Mouse (Mus musculus) CD4-positive naive resting alpha-beta T cell, adult 57 days (primary cell): ENCODE data around the gene Mrpl49. TPM values are rescaled to one million over a fixed set of nuclear protein-coding genes. Genes with fewer than 3 reads are reported as not detected.

Experiments used
- total RNA-seq: library from RNA; stranded (reverse); gene quantifications from one replicate; pipeline ENCODE4 v1.2.4, GENCODE M21; 2023

Gene Mrpl49
- 21.1 TPM for total RNA-seq

GRCm38 (mm10) chr19:6057313-6058096, at the start of gene Mrpl49, which contains the start of gene Fau:
Mrpl49 (minus strand) TSS chr19:6057785.
Fau (plus strand) TSS chr19:6057844.

GRCm38 (mm10) chr19:6105586-6105985, 48.0 kb upstream of the Mrpl49 start, which contains the start of gene Naaladl1:
Naaladl1 (plus strand) TSS chr19:6105782.

DNA sequence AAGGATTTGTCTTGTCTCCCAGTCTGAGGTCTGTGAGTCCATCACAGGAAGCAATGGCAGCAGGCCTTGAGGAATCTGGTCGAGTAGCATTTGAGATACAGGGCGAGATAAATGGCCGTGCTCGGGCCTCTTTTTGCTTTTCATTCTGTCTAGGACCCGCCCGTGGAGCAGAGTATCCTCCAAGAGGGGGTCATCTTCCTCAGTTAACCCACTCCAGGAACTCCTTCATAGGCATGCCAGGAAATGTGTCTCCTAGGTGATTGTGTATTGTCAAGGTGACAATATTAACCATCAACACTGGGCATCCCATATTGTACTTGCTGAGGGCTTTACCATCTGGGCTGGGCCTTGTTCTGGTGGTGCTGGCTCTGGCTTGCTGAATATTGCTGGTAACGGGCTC, 36.5 kb upstream of the Mrpl49 start, which contains the start of gene AC131692.1:
Gene AC131692.1, plus strand, starts transcription at position 301 of the 400 bp plus-strand sequence.

GRCm38 (mm10) chr19:6084478-6085248, 27.1 kb upstream of the Mrpl49 start, which contains the start of the genes Zfpl1 and Cdca5:
Zfpl1 (minus strand) TSS chr19:6084956.
Cdca5 (plus strand) TSS chr19:6084983.

GRCm38 (mm10) chr19:6082156-6082555, 24.6 kb upstream of the Mrpl49 start, which contains the start of gene Gm28374:
Gm28374 (minus strand) TSS chr19:6082256.

GRCm38 (mm10) chr19:6079983-6080480, 22.4 kb upstream of the Mrpl49 start, which contains the start of gene Tmem262:
Tmem262 (plus strand) TSS chr19:6080033.

DNA sequence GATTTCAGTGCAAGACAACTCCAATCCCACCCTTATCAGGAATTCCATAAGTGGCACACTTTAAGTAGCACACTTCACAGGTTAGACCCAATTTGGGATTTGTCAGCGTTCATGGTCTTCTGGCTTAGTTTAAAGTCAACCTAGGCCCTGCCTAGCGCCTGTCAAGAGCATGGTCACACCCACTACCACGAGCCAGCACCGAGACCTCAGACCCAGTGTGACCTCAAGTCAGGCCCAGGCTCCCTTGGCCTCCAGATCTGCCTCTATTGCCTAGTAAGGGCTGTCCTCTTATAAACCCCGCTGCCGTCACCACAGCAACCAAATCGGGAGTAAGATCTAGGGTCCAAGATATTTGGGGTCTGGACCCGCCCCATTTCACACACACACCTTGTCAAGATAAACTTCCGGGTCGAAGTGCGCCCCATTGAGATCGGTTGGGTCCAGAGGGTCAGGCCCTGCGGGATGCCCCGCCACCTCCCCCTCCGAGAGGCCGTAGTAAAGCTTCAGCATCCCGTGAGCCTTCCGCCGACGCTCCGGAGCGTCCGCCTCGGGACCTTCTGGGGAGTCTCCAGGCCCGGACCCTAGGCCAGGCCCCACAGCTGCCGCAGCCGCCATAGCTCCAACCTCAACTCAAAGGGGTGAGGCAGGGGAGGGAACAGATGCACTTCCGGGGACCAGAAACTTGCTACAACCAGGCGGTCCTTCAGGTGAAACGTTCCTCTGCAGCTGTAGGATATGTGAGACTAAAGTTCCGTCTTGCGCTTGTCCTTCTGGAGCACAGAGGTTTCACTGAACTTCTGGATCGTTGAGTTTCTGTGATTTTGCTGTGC, 19.2 kb upstream of the Mrpl49 start, which contains the start of gene Vps51:
Gene Vps51, minus strand, starts transcription at position 668 of the 830 bp plus-strand sequence.

DNA sequence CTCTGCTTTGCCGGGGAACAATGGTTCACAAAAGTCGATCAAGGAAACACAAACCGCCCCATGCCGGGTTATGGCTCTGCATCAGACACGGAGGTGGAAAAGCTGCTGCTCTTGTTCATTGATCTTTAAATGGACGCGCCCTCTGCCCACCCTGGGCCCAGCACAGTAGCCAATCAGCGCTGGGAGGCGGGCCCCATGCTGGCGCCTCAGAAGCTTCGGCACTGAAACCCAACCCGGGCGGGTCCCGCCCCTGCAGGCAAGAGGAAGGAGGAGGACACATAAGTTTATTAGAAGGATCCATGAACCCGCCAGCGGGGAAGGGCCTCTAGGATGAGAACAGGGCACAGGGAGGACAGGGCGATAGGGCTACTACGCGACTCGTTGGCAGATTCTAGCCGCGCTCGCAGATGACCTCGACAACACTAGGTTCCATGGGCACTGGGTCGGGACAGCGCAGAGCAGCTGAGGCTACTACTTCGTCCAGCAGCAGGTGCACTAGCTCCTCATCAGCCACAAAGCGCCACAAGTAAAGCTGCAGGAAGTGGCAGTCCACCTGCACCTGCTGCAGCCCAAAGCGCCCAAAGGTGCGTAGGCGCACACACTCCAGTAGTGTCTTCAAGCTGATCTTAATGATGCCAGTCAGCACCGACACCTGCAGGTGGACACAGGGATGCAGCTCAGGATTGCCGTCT, 10.3 kb upstream of the Mrpl49 start, which contains the start of gene Tm7sf2:
Gene Tm7sf2, minus strand, starts transcription at position 650 of the 692 bp plus-strand sequence.

GRCm38 (mm10) chr19:6061021-6061533, 3.5 kb upstream of the Mrpl49 start, which contains the start of gene Znhit2:
Znhit2 (plus strand) TSS chr19:6061192.

DNA sequence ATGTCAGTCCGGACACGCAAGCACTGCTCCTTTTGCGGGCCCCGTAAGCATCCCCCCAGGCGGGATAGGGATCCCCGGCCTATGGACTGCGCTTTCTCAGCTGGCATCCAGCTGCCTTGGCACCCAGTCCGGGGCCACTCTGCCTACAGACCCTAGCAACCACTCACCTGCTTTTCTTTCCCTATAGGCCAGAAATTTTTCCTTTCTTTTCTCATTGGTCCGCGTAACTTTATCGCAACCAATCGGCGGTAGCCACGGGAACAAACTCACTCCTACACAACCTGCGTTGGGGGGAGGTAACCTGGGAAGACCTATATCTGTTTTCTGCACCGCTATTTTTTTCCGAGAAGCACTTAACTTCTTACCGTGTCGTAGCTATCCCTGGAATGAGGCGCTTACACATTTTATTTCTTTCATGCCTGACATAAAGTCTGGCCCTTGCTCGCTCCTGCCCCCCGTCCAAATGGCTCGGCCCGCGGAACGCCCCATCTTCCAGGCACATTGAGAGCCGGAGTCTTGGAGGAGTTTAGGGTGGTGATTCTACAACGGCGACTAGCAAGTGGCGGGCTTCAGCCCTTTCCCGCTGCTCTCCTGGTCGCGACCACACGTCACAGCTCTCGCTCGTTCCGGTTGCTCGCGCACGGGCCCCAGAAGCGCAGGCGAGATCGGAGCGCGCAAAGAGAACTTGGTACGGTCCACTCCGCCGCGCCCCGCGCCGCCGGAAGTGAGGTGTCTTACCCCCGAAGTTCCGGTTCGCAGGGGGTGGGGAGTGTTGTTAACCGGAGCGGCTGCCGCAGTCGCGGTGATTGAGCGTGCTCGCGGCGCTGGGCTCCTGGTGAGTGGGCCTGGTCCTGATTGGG, 11.1 kb downstream of the Mrpl49 start, which contains the start of gene Syvn1:
Gene Syvn1, plus strand, starts transcription at position 283 of the 860 bp plus-strand sequence.

DNA sequence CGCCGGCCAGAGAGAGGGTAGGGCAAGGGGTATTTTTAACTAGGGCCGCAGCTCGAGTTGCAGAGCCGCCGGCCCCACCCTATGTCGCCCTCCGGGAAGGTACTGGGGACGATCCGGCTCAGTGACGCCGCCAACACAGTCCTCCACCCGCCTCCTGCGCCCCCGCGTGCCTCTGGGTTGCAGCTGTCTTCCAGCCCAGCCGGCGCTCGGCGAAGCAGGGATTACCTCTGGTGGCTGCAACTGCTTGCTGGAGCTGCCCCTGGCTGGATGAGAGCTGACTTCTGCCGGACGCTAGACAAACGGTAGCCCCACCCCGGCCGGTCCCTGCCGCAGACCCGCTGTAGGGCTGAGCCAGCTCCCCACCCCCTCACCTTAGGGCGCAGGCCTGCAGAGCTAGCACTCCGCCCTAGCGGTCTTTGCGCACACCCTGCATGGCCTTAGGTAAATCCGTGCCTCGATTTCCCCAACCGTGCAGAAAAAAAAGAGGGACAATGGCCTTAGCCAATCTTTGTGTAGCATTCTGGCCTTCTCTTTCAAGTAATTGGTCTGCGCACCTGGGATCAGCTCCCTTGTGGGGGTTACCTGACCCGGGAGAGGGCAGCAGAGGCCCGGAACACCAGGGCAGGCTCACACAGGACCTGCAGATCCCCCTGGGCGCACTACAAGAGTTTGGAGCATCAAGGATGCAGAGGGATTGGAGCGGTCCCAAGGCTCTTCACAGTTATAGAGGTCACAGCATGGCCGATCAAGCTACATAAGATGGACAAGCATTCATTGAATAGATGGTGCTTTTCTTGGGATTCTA, 41.9 kb downstream of the Mrpl49 start, which contains the start of gene Capn1:
Gene Capn1, minus strand, starts transcription at position 387 of the 805 bp plus-strand sequence.

Other genes with a start within 250 kb of the Mrpl49 start
- 161 TPM for gene Frmd8, start 182.5 kb downstream of the Mrpl49 start, total RNA-seq
- gene Slc25a45, start 180.0 kb downstream of the Mrpl49 start, total RNA-seq, result 29.7 TPM
- gene Tigd3, start 163.6 kb downstream of the Mrpl49 start, total RNA-seq, result 2.4 TPM
- 153 TPM for gene Dpf2, start 144.8 kb downstream of the Mrpl49 start, total RNA-seq
- 0.38 TPM for gene Cdc42ep2, start 133.0 kb downstream of the Mrpl49 start, total RNA-seq
- gene Pola2, start 93.6 kb downstream of the Mrpl49 start, total RNA-seq, result 60.3 TPM
- gene Slc22a20, start 71.6 kb downstream of the Mrpl49 start, total RNA-seq, result not detected
- gene Capn1, start 41.9 kb downstream of the Mrpl49 start, total RNA-seq, result 129 TPM
- gene Syvn1, start 11.2 kb downstream of the Mrpl49 start, total RNA-seq, result 56.5 TPM
- 3,183 TPM for gene Fau, start 59 bp upstream of the Mrpl49 start, total RNA-seq
- gene Znhit2, start 3.4 kb upstream of the Mrpl49 start, total RNA-seq, result 15.9 TPM
- 18.6 TPM for gene Tm7sf2, start 10.6 kb upstream of the Mrpl49 start, total RNA-seq
- gene Vps51, start 19.4 kb upstream of the Mrpl49 start, total RNA-seq, result 112 TPM
- not detected for gene Tmem262, start 22.2 kb upstream of the Mrpl49 start, total RNA-seq
- 1.7 TPM for gene Gm28374, start 24.5 kb upstream of the Mrpl49 start, total RNA-seq
- 62.2 TPM for gene Zfpl1, start 27.2 kb upstream of the Mrpl49 start, total RNA-seq
- 0.95 TPM for gene Cdca5, start 27.2 kb upstream of the Mrpl49 start, total RNA-seq
- not detected for gene AC131692.1, start 36.6 kb upstream of the Mrpl49 start, total RNA-seq
- gene Naaladl1, start 48.0 kb upstream of the Mrpl49 start, total RNA-seq, result not detected
- 13.2 TPM for gene Sac3d1, start 60.9 kb upstream of the Mrpl49 start, total RNA-seq
- 33.3 TPM for gene Snx15, start 70.5 kb upstream of the Mrpl49 start, total RNA-seq
- gene Batf2, start 83.2 kb upstream of the Mrpl49 start, total RNA-seq, result not detected
- gene Arl2, start 83.8 kb upstream of the Mrpl49 start, total RNA-seq, result 26.4 TPM
- not detected for gene Majin, start 126.6 kb upstream of the Mrpl49 start, total RNA-seq
- not detected for gene Gpha2, start 168.6 kb upstream of the Mrpl49 start, total RNA-seq
- 26.0 TPM for gene Ppp2r5b, start 178.1 kb upstream of the Mrpl49 start, total RNA-seq
- 188 TPM for gene Atg2a, start 183.9 kb upstream of the Mrpl49 start, total RNA-seq
- gene Ehd1, start 218.9 kb upstream of the Mrpl49 start, total RNA-seq, result 24.4 TPM
- 8.2 TPM for gene Cdc42bpg, start 248.7 kb upstream of the Mrpl49 start, total RNA-seq